Mouse (Mus musculus): ENCODE measurements at regions not wholly inside any gene's neighbourhood (a gene's known extent, or its start where the extent isn't known, plus 50 kb on each side); places are given as distances from the start of the nearest gene placed in this dataset.

DNA sequence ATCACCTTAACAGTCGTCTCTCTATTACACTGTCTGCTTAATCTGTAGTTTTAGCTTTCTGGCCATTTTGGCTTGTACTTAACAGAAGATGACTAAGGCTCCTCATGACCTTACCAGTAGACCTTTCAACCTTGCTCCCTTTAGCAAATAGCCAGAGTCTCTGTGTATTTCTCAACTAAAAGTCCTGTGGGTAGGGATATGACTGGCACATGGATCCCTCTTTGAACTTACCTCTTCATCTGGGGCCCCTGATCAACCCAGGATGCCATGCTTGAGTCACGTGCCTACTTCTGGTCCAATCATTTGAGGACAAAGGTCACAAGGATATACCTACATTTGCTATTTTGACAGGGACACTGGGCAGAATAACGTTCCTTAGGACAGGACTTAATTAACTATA, 292.7 kb downstream of the Cog6 start:
- TF ChIP-seq EP300 (IDR thresholded peaks at IDR 0.05; ENCODE audit: low read depth) (no peak), CTCF (IDR thresholded peaks at IDR 0.05; ENCODE audit: low read depth) (no peak)

Measured in liver, postnatal 0 days (tissue).